Comparison of ENCODE assay signal across 9 mouse cellular contexts in the genomic region with DNA sequence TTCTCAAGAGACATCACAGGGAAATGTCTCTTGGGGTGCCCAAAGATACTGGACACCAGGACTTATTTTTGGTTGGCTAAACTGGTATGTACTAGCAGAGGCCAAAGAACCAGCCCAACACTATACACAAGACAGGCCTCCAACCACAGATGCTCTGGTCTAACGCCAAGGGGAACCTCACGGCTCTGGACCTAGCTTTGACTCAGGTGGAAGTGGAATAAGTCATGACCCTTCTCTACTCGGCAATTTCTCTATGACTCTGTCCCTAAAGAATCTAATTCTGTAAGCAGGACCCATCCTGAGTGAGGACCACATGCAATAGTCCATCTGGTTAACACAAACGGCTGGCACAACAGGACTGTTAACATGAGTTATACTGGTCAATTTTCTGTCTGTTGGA. TPM values are rescaled to one million over a fixed set of nuclear protein-coding genes. Genes with fewer than 3 reads are reported as not detected.
A peak's percentile ranks its signal among the peaks of the same experiment; 100 is the strongest.
DNase-seq lines count a peak whose midpoint lies in the region; ATAC-seq and TF ChIP-seq lines count a peak whose summit lies in the region.
"Had no signal": no experiment of that assay in that cellular context is flagged by ENCODE, and none has a peak within 500 bp of the region (broad histone marks: within the 10 kb centered on the region; RNA-seq: fewer than 3 reads in every experiment).

No protein-coding gene starts in this region.

- H3K4me3 ChIP-seq in lung, embryonic 14.5 days (ENCODE audit: low read depth, low read length), result peak overlapping the region; percentile 97
- H3K4me3 ChIP-seq in embryonic fibroblast, embryonic 13.5 days (ENCODE audit: insufficient read depth, low read length), result peak overlapping the region; percentile 97
- peak overlapping the region; percentile 80 for H3K4me3 ChIP-seq in limb, embryonic 13.5 days
- peak overlapping the region; percentile 82; the same call in 1 of the 2 replicates for H3K4me3 ChIP-seq in stomach, embryonic 15.5 days (replicated peaks)

- 60% methylated on average over 4 of the region's 4 CpGs for WGBS in lung, embryonic 14.5 days
- WGBS in limb, embryonic 13.5 days, result 66% methylated on average over 4 of the region's 4 CpGs
- 55% methylated on average over 4 of the region's 4 CpGs for WGBS in stomach, embryonic 15.5 days

- H3K36me3 ChIP-seq in lung, embryonic 14.5 days (ENCODE audit: insufficient read depth), result peaks cover 31% of the 10 kb centered on the region
- H3K36me3 ChIP-seq in limb, embryonic 13.5 days, result peaks cover 33% of the 10 kb centered on the region
- H3K36me3 ChIP-seq in stomach, embryonic 15.5 days, result peaks cover 18% of the 10 kb centered on the region

- 0 out of 2 replicates have a peak, but pooled peaks cover 8% of the 10 kb centered on the region for H3K4me1 ChIP-seq in lung, embryonic 14.5 days (ENCODE audit: insufficient read depth)
- H3K4me1 ChIP-seq in embryonic fibroblast, embryonic 13.5 days (ENCODE audit: control insufficient read depth, insufficient read depth, low read length), result peaks cover 4% of the 10 kb centered on the region; the same call in 1 of the 2 replicates
- peaks cover 30% of the 10 kb centered on the region for H3K4me1 ChIP-seq in limb, embryonic 13.5 days
- H3K4me1 ChIP-seq in stomach, embryonic 15.5 days, result peaks cover 18% of the 10 kb centered on the region

- TF ChIP-seq CTCF in lung, embryonic 14.5 days (IDR thresholded peaks at IDR 0.05; ENCODE audit: low read depth), result no peak
- no peak for TF ChIP-seq CTCF in embryonic fibroblast, embryonic 13.5 days (IDR thresholded peaks at IDR 0.05; ENCODE audit: borderline replicate concordance, insufficient read depth, low read length)

- H3K27ac ChIP-seq in lung, embryonic 14.5 days (ENCODE audit: low read depth), result no peak overlapping the region
- no peak overlapping the region for H3K27ac ChIP-seq in embryonic fibroblast, embryonic 13.5 days (ENCODE audit: insufficient read depth, low read length)
- no peak overlapping the region for H3K27ac ChIP-seq in limb, embryonic 13.5 days
- H3K27ac ChIP-seq in stomach, embryonic 15.5 days, result no peak overlapping the region

- H3K4me2 ChIP-seq in lung, embryonic 14.5 days, result peak overlapping the region; percentile 96
- H3K4me2 ChIP-seq in limb, embryonic 13.5 days (replicated peaks), result peak overlapping the region; percentile 98
- peak overlapping the region; percentile 67 for H3K4me2 ChIP-seq in stomach, embryonic 15.5 days

- no peaks in the 10 kb centered on the region for H3K27me3 ChIP-seq in lung, embryonic 14.5 days (ENCODE audit: insufficient read depth, low read length)
- no peaks in the 10 kb centered on the region for H3K27me3 ChIP-seq in limb, embryonic 13.5 days
- no peaks in the 10 kb centered on the region for H3K27me3 ChIP-seq in stomach, embryonic 15.5 days (replicated peaks)

- ATAC-seq in lung, embryonic 14.5 days (ENCODE audit: insufficient read depth), result no peak
- no peak for ATAC-seq in limb, embryonic 13.5 days (ENCODE audit: low FRiP score, low read depth)
- ATAC-seq in stomach, embryonic 15.5 days (ENCODE audit: insufficient read depth, low FRiP score, low read depth), result no peak

- no peak for TF ChIP-seq POLR2A in embryonic fibroblast, embryonic 13.5 days (IDR thresholded peaks at IDR 0.05; ENCODE audit: low read depth, low read length)

- no peaks in the 10 kb centered on the region for H3K9me3 ChIP-seq in lung, embryonic 14.5 days (ENCODE audit: low read depth, low read length)
- H3K9me3 ChIP-seq in limb, embryonic 13.5 days, result no peaks in the 10 kb centered on the region
- no peaks in the 10 kb centered on the region for H3K9me3 ChIP-seq in stomach, embryonic 15.5 days

- no peak overlapping the region for H3K9ac ChIP-seq in lung, embryonic 14.5 days
- no peak overlapping the region for H3K9ac ChIP-seq in limb, embryonic 13.5 days
- H3K9ac ChIP-seq in stomach, embryonic 15.5 days, result no peak overlapping the region

- DNase-seq in lung, embryonic 14.5 days, result no peak
- DNase-seq in lung, postnatal 25 days (ENCODE audit: low spot score), result no peak
- no peak for DNase-seq in right cerebral cortex, postnatal 4 days
- DNase-seq in left cerebral cortex, adult 11 months (ENCODE audit: low spot score), result no peak
- DNase-seq in cerebellum, adult 8-10 months, result no peak
- DNase-seq: lung, adult 2 months had no signal

RNA-seq across cellular contexts. Expression of gene Cct5, which starts 1.8 kb away (rescaled TPM):
- polyA plus RNA-seq in lung, embryonic 14.5 days (2014; fragmentation: Nextera tagmentation; extraction: Ambion mirVana), result 600 and 601 TPM in 2 replicates
- 275 and 323 TPM in 2 replicates for polyA plus RNA-seq in embryonic fibroblast, embryonic 13.5 days (2011; ENCODE audit: insufficient read length, low read depth, missing spikeins)
- 545 and 552 TPM in 2 replicates for polyA plus RNA-seq in limb, embryonic 13.5 days (2015; fragmentation: Nextera tagmentation; extraction: Ambion mirVana)
- 457 and 489 TPM in 2 replicates for polyA plus RNA-seq in stomach, embryonic 15.5 days (2015; fragmentation: Nextera tagmentation; extraction: Ambion mirVana)

RNA-seq across cellular contexts. Expression of gene Fam173b, which starts 1.8 kb away (rescaled TPM):
- 13.2 and 15.0 TPM in 2 replicates for polyA plus RNA-seq in lung, embryonic 14.5 days (2014; fragmentation: Nextera tagmentation; extraction: Ambion mirVana)
- 9.7 and 10.6 TPM in 2 replicates for polyA plus RNA-seq in embryonic fibroblast, embryonic 13.5 days (2011; ENCODE audit: insufficient read length, low read depth, missing spikeins)
- 11.4 and 11.9 TPM in 2 replicates for polyA plus RNA-seq in limb, embryonic 13.5 days (2015; fragmentation: Nextera tagmentation; extraction: Ambion mirVana)
- 11.9 and 15.1 TPM in 2 replicates for polyA plus RNA-seq in stomach, embryonic 15.5 days (2015; fragmentation: Nextera tagmentation; extraction: Ambion mirVana)

RNA-seq across cellular contexts. Expression of gene Cmbl, which starts 34.6 kb away (rescaled TPM):
- polyA plus RNA-seq in lung, embryonic 14.5 days (2014; fragmentation: Nextera tagmentation; extraction: Ambion mirVana), result 4.5 and 5.2 TPM in 2 replicates
- 1.3 and 2.3 TPM in 2 replicates for polyA plus RNA-seq in embryonic fibroblast, embryonic 13.5 days (2011; ENCODE audit: insufficient read length, low read depth, missing spikeins)
- 1.8 and 2.2 TPM in 2 replicates for polyA plus RNA-seq in limb, embryonic 13.5 days (2015; fragmentation: Nextera tagmentation; extraction: Ambion mirVana)
- 16.2 and 17.3 TPM in 2 replicates for polyA plus RNA-seq in stomach, embryonic 15.5 days (2015; fragmentation: Nextera tagmentation; extraction: Ambion mirVana)
